Mouse (Mus musculus) MEL (cell line): ENCODE measurements around the gene Tifa. TPM values are rescaled to one million over a fixed set of nuclear protein-coding genes. Genes with fewer than 3 reads are reported as not detected.

Source experiments
- DNase-seq: peaks from one replicate; pipeline ENCODE4 v3.0.0; 2011; ENCODE audit warnings: low read depth, low spot score
- H3K27ac ChIP-seq: 2 replicates; pipeline ENCODE4 v1.5.1; 2012; ENCODE audit warnings: low read depth, mild to moderate bottlenecking, control low read depth, low read length, moderate library complexity; ENCODE audit not compliant: control insufficient read depth
- H3K27me3 ChIP-seq, 2 experiments: fragments of 150-350 bp in 1 of 2; sonication (generic) in 1 of 2; 2 replicates each; pipeline ENCODE4 v1.6.1; 2012; ENCODE audit warnings: low read length in 2 of 2, mild to moderate bottlenecking in 2 of 2, improper control_type of control experiment in 1 of 2, moderate library complexity in 1 of 2; ENCODE audit not compliant: insufficient read depth in 2 of 2, control insufficient read depth in 1 of 2
- H3K36me3 ChIP-seq, 2 experiments: 2 replicates each; pipeline ENCODE4 v1.6.1; 2012 to 2014; ENCODE audit warnings: low read length in 2 of 2, improper control_type of control experiment in 1 of 2, inconsistent platforms in 1 of 2, mild to moderate bottlenecking in 1 of 2; ENCODE audit not compliant: insufficient read depth in 2 of 2, control insufficient read depth in 1 of 2
- H3K4me1 ChIP-seq, 2 experiments: fragments of 150-350 bp in 1 of 2; sonication (generic) in 1 of 2; 2 replicates each; pipeline ENCODE4 v1.6.1; 2012; ENCODE audit warnings: low read length in 2 of 2, improper control_type of control experiment in 1 of 2, mild to moderate bottlenecking in 1 of 2; ENCODE audit not compliant: insufficient read depth in 2 of 2, control insufficient read depth in 1 of 2
- H3K4me3 ChIP-seq, 2 experiments: fragments of 150-350 bp in 1 of 2; sonication (generic) in 1 of 2; 2 replicates each; pipeline ENCODE4 v1.5.1; 2012; ENCODE audit warnings: low read depth in 2 of 2, low read length in 2 of 2, mild to moderate bottlenecking in 2 of 2, moderate library complexity in 2 of 2, control low read depth in 1 of 2, improper control_type of control experiment in 1 of 2; ENCODE audit not compliant: control insufficient read depth in 1 of 2, insufficient read depth in 1 of 2
- H3K79me2 ChIP-seq: 2 replicates; pipeline ENCODE4 v1.6.1; 2012; ENCODE audit warnings: mild to moderate bottlenecking, low read length, moderate library complexity; ENCODE audit not compliant: control insufficient read depth, poor library complexity, insufficient read depth
- H3K9ac ChIP-seq: 2 replicates; pipeline ENCODE4 v1.6.1; 2012; ENCODE audit warnings: low read depth, mild to moderate bottlenecking, control low read depth, low read length, moderate library complexity; ENCODE audit not compliant: control insufficient read depth, poor library complexity, severe bottlenecking
- H3K9me3 ChIP-seq: fragments of 150-350 bp; sonication (generic); replicated peaks from 2 replicates; pipeline ENCODE4 v1.6.1; 2012; ENCODE audit warnings: mild to moderate bottlenecking, low read length, improper control_type of control experiment, moderate library complexity; ENCODE audit not compliant: insufficient read depth
- E2F4 ChIP-seq: IDR thresholded peaks from 2 replicates; pipeline ENCODE4 v1.6.1; 2011; ENCODE audit warnings: low read depth, low read length, improper control_type of control experiment, borderline replicate concordance
- ETS1 ChIP-seq: IDR thresholded peaks from 2 replicates; pipeline ENCODE4 v1.6.1; 2012; ENCODE audit warnings: low read depth, mild to moderate bottlenecking, inconsistent platforms, low read length, improper control_type of control experiment, moderate library complexity
- GABPA ChIP-seq: IDR thresholded peaks from 2 replicates; pipeline ENCODE4 v1.6.1; 2012; ENCODE audit warnings: low read depth, mild to moderate bottlenecking, inconsistent platforms, low read length, improper control_type of control experiment, moderate library complexity
- HCFC1 ChIP-seq: IDR thresholded peaks from 2 replicates; pipeline ENCODE4 v1.6.1; 2012; ENCODE audit warnings: low read depth, mild to moderate bottlenecking, inconsistent platforms, low read length, improper control_type of control experiment, moderate library complexity
- MAFK ChIP-seq: IDR thresholded peaks from 2 replicates; pipeline ENCODE4 v1.6.1; 2011; ENCODE audit warnings: low read depth, mild to moderate bottlenecking, low read length, improper control_type of control experiment, borderline replicate concordance
- MAX ChIP-seq: IDR thresholded peaks from 2 replicates; pipeline ENCODE4 v1.6.1; 2011; ENCODE audit warnings: low read length, improper control_type of control experiment
- MAZ ChIP-seq: IDR thresholded peaks from 2 replicates; pipeline ENCODE4 v1.6.1; 2012; ENCODE audit warnings: low read depth, mild to moderate bottlenecking, inconsistent platforms, low read length, improper control_type of control experiment
- MXI1 ChIP-seq: IDR thresholded peaks from 2 replicates; pipeline ENCODE4 v1.6.1; 2011; ENCODE audit warnings: mild to moderate bottlenecking, low read depth, low read length, improper control_type of control experiment
- MYB ChIP-seq: IDR thresholded peaks from 2 replicates; pipeline ENCODE4 v1.6.1; 2011; ENCODE audit warnings: mild to moderate bottlenecking, low read depth, low read length, improper control_type of control experiment
- MYC ChIP-seq: IDR thresholded peaks from 2 replicates; pipeline ENCODE4 v1.6.1; 2011; ENCODE audit warnings: low read depth, mild to moderate bottlenecking, low read length, improper control_type of control experiment, moderate library complexity
- NELFE ChIP-seq: IDR thresholded peaks from 2 replicates; pipeline ENCODE4 v1.6.1; 2011; ENCODE audit warnings: low read depth, low read length, improper control_type of control experiment
- NRF1 ChIP-seq: IDR thresholded peaks from 2 replicates; pipeline ENCODE4 v1.6.1; 2014; ENCODE audit warnings: low read depth, mild to moderate bottlenecking, inconsistent platforms, low read length, improper control_type of control experiment, moderate library complexity; ENCODE audit not compliant: poor library complexity, insufficient read depth, severe bottlenecking
- POLR2AphosphoS2 ChIP-seq: IDR thresholded peaks from 2 replicates; pipeline ENCODE4 v1.6.1; 2011; ENCODE audit warnings: low read length, improper control_type of control experiment
- TAL1 ChIP-seq: IDR thresholded peaks from 2 replicates; pipeline ENCODE4 v1.6.1; 2012; ENCODE audit warnings: mild to moderate bottlenecking, inconsistent platforms, low read length, moderate library complexity, mixed read lengths
- UBTF ChIP-seq: IDR thresholded peaks from 2 replicates; pipeline ENCODE4 v1.6.1; 2012; ENCODE audit warnings: low read depth, mild to moderate bottlenecking, inconsistent platforms, low read length, improper control_type of control experiment, moderate library complexity, borderline replicate concordance; ENCODE audit not compliant: insufficient read depth
- ZKSCAN1 ChIP-seq: IDR thresholded peaks from 2 replicates; pipeline ENCODE4 v1.6.1; 2012; ENCODE audit warnings: low read depth, mild to moderate bottlenecking, inconsistent platforms, low read length, improper control_type of control experiment, moderate library complexity
- ZMIZ1 ChIP-seq: IDR thresholded peaks from 2 replicates; pipeline ENCODE4 v1.6.1; 2012; ENCODE audit warnings: low read depth, mild to moderate bottlenecking, inconsistent platforms, low read length, improper control_type of control experiment, moderate library complexity
- polyA plus RNA-seq, 2 experiments: library from polyadenylated mRNA; stranded (reverse) in 1 of 2; unstranded in 1 of 2; fragments of >175 nt in 1 of 2; fragments of >200 nt in 1 of 2; gene quantifications; 2 replicates each; pipeline versions ENCODE4 v1.2.1 to v1.2.4; 2012; ENCODE audit warnings: low replicate concordance in 2 of 2, low read depth in 1 of 2; ENCODE audit not compliant: insufficient read length in 2 of 2, insufficient read depth in 1 of 2, missing spikeins in 1 of 2
- total RNA-seq: library from RNA; depleted of rRNA; stranded (reverse); fragments of 300-350 nt; gene quantifications from 2 replicates; pipeline ENCODE4 v1.2.3, GENCODE M21; 2012

The Tifa gene
- total and polyA plus RNA-seq, 3 experiments, result 1.7 to 3.0 TPM; not detected in 1

DNA sequence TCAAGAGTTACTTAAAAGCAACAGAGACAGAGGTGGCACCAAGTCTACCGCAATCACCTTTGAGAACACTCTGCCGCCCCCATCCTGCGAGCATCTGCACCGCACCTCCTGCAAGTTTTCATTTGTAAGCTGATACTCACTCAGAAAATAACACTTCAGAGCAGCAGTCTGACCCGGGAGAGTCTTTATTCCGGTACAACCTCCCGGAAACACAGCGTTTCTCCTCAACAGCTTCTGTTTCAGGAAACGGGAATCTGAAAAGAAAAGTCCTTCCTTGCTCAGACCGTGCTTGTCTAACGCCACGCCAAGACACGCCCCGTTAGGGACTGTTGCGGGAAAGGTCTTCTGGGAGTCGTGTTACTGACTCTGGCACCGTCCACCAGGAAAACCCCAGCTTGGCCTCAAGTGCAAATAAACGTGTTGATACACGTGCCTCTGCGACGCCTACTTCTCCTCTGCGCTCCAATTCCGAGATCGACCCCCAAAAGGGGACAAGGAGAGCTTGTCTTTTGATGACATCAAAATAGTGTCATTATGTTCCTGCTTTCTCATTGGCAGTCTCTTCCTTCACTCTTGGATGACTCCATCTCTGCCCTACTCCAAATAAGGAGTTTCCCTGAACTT, 9.5 kb upstream of the Tifa start, which contains the start of gene Alpk1 (continued):
- TF ChIP-seq MAZ, result 0 out of 2 replicates have a peak, but pooled peaks have one; percentile 36

DNA sequence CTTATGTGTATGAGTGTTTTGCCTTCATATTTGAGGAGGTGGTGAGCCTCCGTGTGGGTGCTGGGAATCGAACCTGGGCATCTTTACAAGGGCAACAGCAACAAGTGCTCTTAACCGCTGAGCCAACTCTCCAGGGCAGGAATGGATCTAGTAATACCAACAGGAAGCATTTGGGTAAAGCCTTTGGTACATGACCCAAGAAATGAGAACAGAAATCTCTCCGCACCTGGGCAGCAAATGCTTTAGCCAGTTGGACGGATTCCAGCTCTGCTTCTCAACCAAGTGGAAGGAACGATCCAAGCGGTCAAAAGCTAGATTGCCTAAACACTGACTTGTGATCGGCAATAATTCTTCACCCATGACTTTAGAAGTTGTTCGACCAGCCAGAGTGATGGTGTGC, 8.7 kb upstream of the Tifa start:
- TF ChIP-seq MYB (no peak), MXI1 (no peak), ETS1 (no peak), ZMIZ1 (no peak), GABPA (no peak), NRF1 (no peak), E2F4 (no peak), MYC (no peak)
- TF ChIP-seq, all 39 proteins: peak for 0
- Histone ChIP-seq H3K4me3 (no peak overlapping the region; a peak in 1 of 4 replicates), H3K27ac (peak overlapping the region; percentile 27; the same call in 1 of the 2 replicates), H3K27me3 (no peaks in the 10 kb centered on the region), H3K9ac (no peak overlapping the region), H3K79me2 (no peaks in the 10 kb centered on the region), H3K36me3 (peaks cover 0 to 4% of the 10 kb centered on the region in 2 experiments; a peak in 2 of 4 replicates), H3K4me1 (peaks cover 0 to 4% of the 10 kb centered on the region in 2 experiments; a peak in 1 of 4 replicates), H3K9me3 (no peaks in the 10 kb centered on the region)
- DNase-seq, result no peak

GRCm38 (mm10) chr3:127782921-127783320, 6.7 kb upstream of the Tifa start:
- no peak overlapping the region for H3K9ac ChIP-seq
- peaks cover 0 to 8% of the 10 kb centered on the region in 2 experiments; a peak in 3 of 4 replicates for H3K4me1 ChIP-seq
- DNase-seq, result no peak
- no peaks in the 10 kb centered on the region for H3K9me3 ChIP-seq
- no peaks in the 10 kb centered on the region for H3K79me2 ChIP-seq
- H3K36me3 ChIP-seq, result peaks cover 0 to 8% of the 10 kb centered on the region in 2 experiments; a peak in 2 of 4 replicates
- TF ChIP-seq NELFE (no peak), POLR2AphosphoS2 (no peak), UBTF (no peak), MAFK (no peak), TAL1 (no peak), MAX (no peak), ZKSCAN1 (no peak), HCFC1 (no peak)
- H3K27me3 ChIP-seq, result no peaks in the 10 kb centered on the region
- no peak overlapping the region for H3K4me3 ChIP-seq
- no peak overlapping the region for H3K27ac ChIP-seq
